Mouse (Mus musculus): Measurements from ENCODE around the gene Ywhag.

Gene Ywhag

GRCm38 (mm10) chr5:135888405-135889215 is 45.8 kb downstream of the Ywhag start:
- in situ Hi-C loops (cut with MboI, MseI): no loop called here

GRCm38 (mm10) chr5:135887675-135888102 is 46.7 kb downstream of the Ywhag start, which contains the start of gene Hspb1:
TSS of gene Hspb1 (plus strand) at chr5:135887919.
- in situ Hi-C loops (cut with MboI, MseI): no loop called here

GRCm38 (mm10) chr5:135884641-135885040 is 49.8 kb downstream of the Ywhag start:
- in situ Hi-C loops (cut with MboI, MseI): no loop called here

GRCm38 (mm10) chr5:135879449-135880158 is 54.8 kb downstream of the Ywhag start:
- in situ Hi-C loops (cut with MboI, MseI): no loop called here

GRCm38 (mm10) chr5:135877831-135878231 is 56.6 kb downstream of the Ywhag start:
- in situ Hi-C loops (cut with MboI, MseI): no loop called here

- in situ Hi-C loops (cut with MboI, MseI): no loop called here
Measured at GRCm38 (mm10) chr5:135877180-135877579, 57.2 kb downstream of the Ywhag start.

GRCm38 (mm10) chr5:135873753-135874152 is 60.7 kb downstream of the Ywhag start:
- in situ Hi-C loops (cut with MboI, MseI): no loop called here

- in situ Hi-C loops (cut with MboI, MseI): no loop called here
Measured at GRCm38 (mm10) chr5:135872996-135873395, 61.4 kb downstream of the Ywhag start.

GRCm38 (mm10) chr5:135870505-135870904 is 63.9 kb downstream of the Ywhag start:
- in situ Hi-C loops (cut with MboI, MseI): no loop called here

- in situ Hi-C loops (cut with MboI, MseI): no loop called here
Measured at GRCm38 (mm10) chr5:135869661-135870423, 64.6 kb downstream of the Ywhag start.

- in situ Hi-C loops (cut with MboI, MseI): no loop called here
Measured at GRCm38 (mm10) chr5:135868653-135869052, 65.8 kb downstream of the Ywhag start.

- in situ Hi-C loops (cut with MboI, MseI): no loop called here
Measured at GRCm38 (mm10) chr5:135867637-135868593, 66.5 kb downstream of the Ywhag start.

GRCm38 (mm10) chr5:135866662-135867061 is 67.8 kb downstream of the Ywhag start:
- in situ Hi-C loops (cut with MboI, MseI): no loop called here
